Mouse (Mus musculus) myocyte (in vitro differentiated cells): Measurements from ENCODE around the gene Dynlt1b. TPM values are rescaled to one million over a fixed set of nuclear protein-coding genes. Genes with fewer than 3 reads are reported as not detected.
"Not testable (repeated sequence)": the region's sequence is repeated elsewhere in the genome, so short reads cannot be mapped to it uniquely, and the experiment has no call there.

ENCODE experiments used
- H3K27me3 ChIP-seq: one replicate; pipeline ENCODE4 v1.6.1; 2011; ENCODE audit not compliant: control insufficient read depth, insufficient read depth, insufficient read length
- H3K36me3 ChIP-seq: one replicate; pipeline ENCODE4 v1.6.1; 2011; ENCODE audit not compliant: control insufficient read depth, insufficient read depth
- H3K4me2 ChIP-seq: one replicate; pipeline ENCODE4 v1.6.1; 2011; ENCODE audit warnings: low read depth, control low read depth
- H3K4me3 ChIP-seq: one replicate; pipeline ENCODE4 v1.5.1; 2011; ENCODE audit warnings: mild to moderate bottlenecking, control low read depth, moderate library complexity
- H3K79me2 ChIP-seq: one replicate; pipeline ENCODE4 v1.6.1; 2011; ENCODE audit not compliant: control insufficient read depth, insufficient read depth
- H3ac ChIP-seq: one replicate; pipeline ENCODE4 v1.6.1; 2011; ENCODE audit not compliant: control insufficient read depth, insufficient read length
- polyA plus RNA-seq: library from polyadenylated mRNA; unstranded; fragments of >200 nt; fragmentation: generic; extraction: Trizol; gene quantifications from one replicate; pipeline ENCODE4 v1.2.1, GENCODE M21; 2012; ENCODE audit warnings: missing spikeins

Gene Dynlt1b
- polyA plus RNA-seq, 1 experiment, result 201 TPM

DNA sequence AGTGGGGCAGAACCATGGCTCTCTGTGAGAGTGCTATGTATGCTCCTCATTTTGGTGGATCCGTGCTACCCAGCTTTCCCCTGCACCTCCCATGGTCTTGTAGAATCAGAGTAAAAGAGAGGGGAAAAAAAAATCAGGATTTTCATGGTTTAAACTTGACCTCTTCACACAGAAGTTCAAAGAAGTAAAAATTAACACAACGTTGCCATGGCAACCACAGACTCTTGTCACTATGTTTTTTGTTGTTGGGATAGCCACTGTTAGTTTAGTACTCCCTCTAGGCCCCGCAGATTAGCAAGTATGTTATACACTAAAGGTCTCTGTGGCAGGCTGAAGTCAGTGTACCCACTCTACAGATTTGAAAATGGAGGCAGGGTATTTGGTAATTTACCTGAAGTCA is 4.6 kb upstream of the Dynlt1b start:
- H3K36me3 ChIP-seq, H3K4me3 ChIP-seq, H3K4me2 ChIP-seq, H3K79me2 ChIP-seq, H3K27me3 ChIP-seq, H3ac ChIP-seq: not testable (repeated sequence)

GRCm38 (mm10) chr17:6426869-6427268 is 3.0 kb upstream of the Dynlt1b start:
- H3ac ChIP-seq, H3K27me3 ChIP-seq, H3K79me2 ChIP-seq, H3K4me2 ChIP-seq, H3K4me3 ChIP-seq, H3K36me3 ChIP-seq: not testable (repeated sequence)

DNA sequence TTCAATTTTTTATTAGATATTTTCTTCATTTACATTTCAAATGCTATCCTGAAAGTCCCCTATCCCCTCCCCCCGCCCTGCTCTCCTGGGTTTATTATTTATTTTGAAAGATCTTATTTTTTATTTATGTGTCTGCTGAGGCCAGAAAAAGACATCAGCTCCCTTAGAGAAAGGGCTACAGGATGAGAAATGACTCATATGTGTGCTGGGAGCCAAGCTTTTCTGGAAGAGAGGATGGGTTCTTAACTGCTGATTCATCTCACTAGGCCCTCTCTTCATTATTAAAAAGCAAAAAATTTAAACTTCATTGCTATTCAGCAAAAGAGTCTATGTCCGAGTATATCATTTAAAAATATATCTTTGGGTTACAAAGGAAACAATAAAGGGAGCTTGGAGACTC is 986 bp upstream of the Dynlt1b start:
- peak overlapping the region; percentile 73 for H3K4me2 ChIP-seq
- H3K4me3 ChIP-seq, H3ac ChIP-seq, H3K79me2 ChIP-seq, H3K36me3 ChIP-seq, H3K27me3 ChIP-seq: not testable (repeated sequence)

DNA sequence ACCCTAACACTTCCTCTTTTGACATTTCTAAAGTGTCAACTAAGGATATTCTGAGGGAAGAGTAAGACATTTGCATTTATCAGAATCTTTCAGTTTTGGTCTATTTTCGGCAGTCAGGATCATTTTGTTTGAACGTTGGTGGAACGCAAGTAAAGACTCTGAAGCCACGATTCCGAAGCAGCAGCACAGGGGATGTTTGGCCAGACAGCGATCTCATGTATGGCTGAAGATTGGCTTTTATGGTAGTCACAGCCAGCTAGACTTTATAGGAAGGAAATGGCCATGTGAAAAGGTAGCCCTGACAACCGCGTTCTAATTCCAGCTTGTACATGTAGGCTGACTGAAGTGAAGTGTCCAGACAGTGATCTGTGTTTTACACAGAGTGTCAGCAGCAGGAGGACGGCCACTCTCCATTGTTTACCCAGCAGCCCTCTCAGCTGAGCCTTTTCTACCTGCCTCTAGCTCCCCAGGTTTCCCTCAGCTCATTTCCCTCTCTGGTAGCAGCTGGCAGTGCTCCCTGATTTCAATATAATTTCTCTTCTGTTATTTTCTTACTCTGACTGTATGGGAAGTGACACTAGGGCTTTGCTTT is 594 bp downstream of the Dynlt1b start:
- H3K79me2 ChIP-seq, H3K27me3 ChIP-seq, H3ac ChIP-seq, H3K36me3 ChIP-seq: not testable (repeated sequence)
- peak overlapping the region; percentile 54 for H3K4me2 ChIP-seq
- H3K4me3 ChIP-seq, result peak overlapping the region; percentile 24

DNA sequence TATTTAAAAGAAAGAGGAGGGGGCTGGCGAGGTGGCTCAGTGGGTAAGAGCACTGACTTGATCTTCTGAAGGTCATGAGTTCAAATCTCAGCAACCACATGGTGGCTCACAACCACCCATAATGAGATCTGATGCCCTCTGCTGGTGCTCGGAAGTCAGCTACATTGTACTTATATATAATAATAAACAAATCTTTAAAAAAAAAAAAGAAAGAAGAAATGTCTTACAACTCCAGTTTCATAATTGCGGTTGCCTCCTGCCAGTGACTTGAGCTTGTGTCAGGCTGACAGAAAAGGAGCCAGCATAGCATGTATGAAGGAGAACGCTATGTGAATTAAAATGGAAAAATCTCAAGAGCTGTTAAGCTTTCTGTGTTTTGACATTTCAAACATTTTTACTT is 2.5 kb downstream of the Dynlt1b start:
- H3K4me2 ChIP-seq, H3K27me3 ChIP-seq, H3ac ChIP-seq, H3K4me3 ChIP-seq, H3K36me3 ChIP-seq, H3K79me2 ChIP-seq: not testable (repeated sequence)

DNA sequence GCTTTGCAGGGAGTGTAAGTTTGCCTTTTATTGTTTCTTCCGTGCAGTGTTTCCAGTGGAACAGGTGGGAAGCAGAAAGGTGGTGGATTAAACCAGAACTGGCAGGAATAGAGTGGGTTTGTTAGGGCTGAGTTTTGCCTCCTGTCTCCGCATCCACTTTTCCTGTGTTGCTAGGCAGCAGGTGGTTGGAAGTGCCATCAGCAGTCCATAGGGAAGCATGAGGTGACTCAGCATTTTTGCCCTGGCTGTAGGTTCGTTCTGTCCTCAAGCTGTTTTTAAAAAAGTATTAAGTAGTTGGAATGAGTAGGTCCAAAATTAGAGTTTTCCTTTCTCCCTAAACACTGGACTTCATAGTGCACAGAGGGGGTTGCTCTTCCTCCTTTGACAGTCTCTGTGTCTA is 3.8 kb downstream of the Dynlt1b start:
- not testable (repeated sequence) for H3ac ChIP-seq, H3K27me3 ChIP-seq, H3K36me3 ChIP-seq, H3K4me2 ChIP-seq, H3K79me2 ChIP-seq, H3K4me3 ChIP-seq

- H3K27me3 ChIP-seq, H3ac ChIP-seq, H3K4me3 ChIP-seq, H3K4me2 ChIP-seq, H3K36me3 ChIP-seq, H3K79me2 ChIP-seq: not testable (repeated sequence)
Observed at GRCm38 (mm10) chr17:6438080-6438479, 8.2 kb downstream of the Dynlt1b start.

GRCm38 (mm10) chr17:6439913-6440312 is 10.0 kb downstream of the Dynlt1b start:
- H3ac ChIP-seq, H3K79me2 ChIP-seq, H3K4me3 ChIP-seq, H3K4me2 ChIP-seq, H3K27me3 ChIP-seq, H3K36me3 ChIP-seq: not testable (repeated sequence)

DNA sequence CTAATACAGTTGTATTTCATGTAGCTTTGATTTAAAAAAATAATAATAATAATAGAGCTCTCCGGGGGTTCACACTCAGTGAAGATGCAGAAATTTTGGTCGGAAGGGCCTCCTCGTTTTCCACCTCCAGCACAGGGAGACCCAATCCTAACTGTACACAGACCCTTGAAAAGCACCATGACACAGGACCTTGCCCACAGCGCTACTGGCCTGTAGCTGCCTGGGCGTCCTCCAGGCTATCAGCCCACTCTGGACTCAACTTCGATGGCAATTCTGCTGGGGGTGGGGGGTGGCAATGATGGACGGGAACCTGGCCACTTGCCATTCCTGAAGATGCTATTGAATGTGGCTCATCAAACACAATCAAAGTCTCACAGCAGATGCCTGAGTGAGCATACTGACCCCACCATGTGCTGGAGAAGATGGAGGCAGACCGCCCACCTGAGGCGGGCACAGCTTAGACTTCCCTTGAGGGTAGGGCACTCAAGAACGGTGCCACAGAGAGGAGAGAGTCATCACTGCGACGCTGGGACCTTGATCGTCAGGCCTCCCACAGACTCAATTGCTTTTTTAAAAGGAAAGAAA is 10.7 kb downstream of the Dynlt1b start:
- H3K79me2 ChIP-seq, H3K4me2 ChIP-seq, H3ac ChIP-seq, H3K36me3 ChIP-seq, H3K27me3 ChIP-seq, H3K4me3 ChIP-seq: not testable (repeated sequence)

DNA sequence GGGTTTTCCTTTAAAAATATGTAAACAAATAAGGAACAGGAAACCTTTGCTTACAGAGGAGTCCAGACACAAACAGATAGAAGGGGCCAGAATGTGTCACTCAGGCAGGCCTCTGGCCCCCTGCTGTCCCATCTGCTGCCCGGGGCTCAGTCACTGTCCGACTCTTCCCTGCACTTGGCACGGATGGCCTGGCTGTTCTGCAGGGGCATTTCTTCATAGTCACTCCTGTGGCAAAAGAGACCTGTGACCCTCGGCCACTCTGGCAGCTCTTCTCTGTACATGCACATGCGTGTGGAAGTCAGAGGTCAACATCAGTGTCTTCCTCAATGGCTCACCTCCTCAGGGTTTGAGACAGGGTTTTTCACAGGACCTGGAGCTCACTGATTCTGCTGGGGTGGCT is 11.3 kb downstream of the Dynlt1b start:
- not testable (repeated sequence) for H3K4me3 ChIP-seq, H3K4me2 ChIP-seq, H3ac ChIP-seq, H3K79me2 ChIP-seq, H3K36me3 ChIP-seq, H3K27me3 ChIP-seq

- H3K36me3 ChIP-seq, H3K79me2 ChIP-seq, H3K27me3 ChIP-seq, H3K4me2 ChIP-seq, H3K4me3 ChIP-seq, H3ac ChIP-seq: not testable (repeated sequence)
Observed at GRCm38 (mm10) chr17:6442513-6442912, 12.6 kb downstream of the Dynlt1b start.

- not testable (repeated sequence) for H3K4me2 ChIP-seq, H3ac ChIP-seq, H3K4me3 ChIP-seq, H3K36me3 ChIP-seq, H3K79me2 ChIP-seq, H3K27me3 ChIP-seq
Observed at GRCm38 (mm10) chr17:6445794-6446587, 16.1 kb downstream of the Dynlt1b start.

GRCm38 (mm10) chr17:6448293-6448692 is 18.4 kb downstream of the Dynlt1b start:
- not testable (repeated sequence) for H3K79me2 ChIP-seq, H3K36me3 ChIP-seq, H3K4me3 ChIP-seq, H3K27me3 ChIP-seq, H3K4me2 ChIP-seq, H3ac ChIP-seq
